Mouse (Mus musculus): ENCODE measurements around the gene Zbtb45.

The Zbtb45 gene

DNA sequence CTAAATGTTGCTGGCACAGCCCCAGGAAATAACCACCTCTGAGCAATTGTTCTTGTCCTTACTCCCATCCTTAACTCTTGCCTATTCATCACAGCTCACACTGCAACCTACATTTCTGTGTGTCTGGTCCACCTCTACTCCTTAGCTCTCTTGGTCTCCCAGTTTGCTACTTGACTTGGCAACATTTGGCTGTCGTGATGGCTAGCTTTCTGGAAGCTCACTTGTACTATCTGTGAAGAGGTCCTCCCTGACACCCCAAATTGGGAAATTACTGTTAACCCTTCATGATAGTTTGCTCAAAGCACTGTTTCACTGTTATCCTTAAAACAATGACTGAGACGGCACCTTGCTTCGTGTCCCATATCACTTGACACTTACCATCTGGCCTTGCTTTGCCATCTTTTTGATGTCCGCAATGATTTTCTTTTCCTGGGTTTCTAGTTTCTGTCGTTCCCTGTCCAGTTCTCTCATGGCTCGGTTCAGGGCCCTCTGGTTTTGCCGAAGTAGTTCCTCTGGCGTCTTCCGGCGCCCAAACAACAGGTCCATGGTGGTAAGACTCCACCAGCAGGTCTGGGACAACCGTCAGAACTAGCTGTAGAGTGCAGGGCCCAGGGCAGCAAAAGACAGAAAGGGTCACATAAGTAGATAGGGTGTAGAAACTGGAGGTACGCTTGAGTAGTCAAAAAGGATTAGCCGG lies 23.8 kb upstream of the Zbtb45 start:
- DNase-seq, result no peak

GRCm38 (mm10) chr7:13032541-13032940 lies 22.7 kb upstream of the Zbtb45 start:
- no peak for DNase-seq

- DNase-seq, result no peak
Measured at GRCm38 (mm10) chr7:13031983-13032382, 22.1 kb upstream of the Zbtb45 start.

GRCm38 (mm10) chr7:13031069-13031468 lies 21.2 kb upstream of the Zbtb45 start:
- DNase-seq, result peak; percentile 38

DNA sequence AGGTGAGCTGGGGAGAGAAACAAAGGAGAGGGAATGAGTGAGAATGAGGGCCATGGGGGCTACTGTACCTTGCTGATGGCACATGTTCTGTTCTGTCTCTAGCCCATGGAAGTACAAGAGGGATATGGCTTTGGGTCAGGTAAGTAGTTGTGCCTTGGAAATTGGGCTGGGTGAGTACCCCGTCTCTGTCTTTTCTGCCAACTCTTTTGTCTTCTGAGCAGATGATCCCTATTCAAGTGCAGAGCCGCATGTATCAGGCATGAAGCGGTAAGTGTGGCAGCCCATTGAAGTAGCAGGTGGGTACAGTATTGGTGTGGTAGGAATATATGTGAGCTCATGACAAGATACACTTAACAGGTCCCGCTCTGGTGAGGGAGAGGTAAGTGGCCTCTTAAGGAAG lies 19.2 kb upstream of the Zbtb45 start:
- no peak for DNase-seq

- DNase-seq, result no peak
Measured at GRCm38 (mm10) chr7:13025511-13026112, 15.8 kb upstream of the Zbtb45 start.

- DNase-seq, result peak; percentile 85
Measured at GRCm38 (mm10) chr7:13024805-13025204, 15.0 kb upstream of the Zbtb45 start.

GRCm38 (mm10) chr7:13023928-13024731 lies 14.3 kb upstream of the Zbtb45 start:
- DNase-seq, result peak; percentile 96

DNA sequence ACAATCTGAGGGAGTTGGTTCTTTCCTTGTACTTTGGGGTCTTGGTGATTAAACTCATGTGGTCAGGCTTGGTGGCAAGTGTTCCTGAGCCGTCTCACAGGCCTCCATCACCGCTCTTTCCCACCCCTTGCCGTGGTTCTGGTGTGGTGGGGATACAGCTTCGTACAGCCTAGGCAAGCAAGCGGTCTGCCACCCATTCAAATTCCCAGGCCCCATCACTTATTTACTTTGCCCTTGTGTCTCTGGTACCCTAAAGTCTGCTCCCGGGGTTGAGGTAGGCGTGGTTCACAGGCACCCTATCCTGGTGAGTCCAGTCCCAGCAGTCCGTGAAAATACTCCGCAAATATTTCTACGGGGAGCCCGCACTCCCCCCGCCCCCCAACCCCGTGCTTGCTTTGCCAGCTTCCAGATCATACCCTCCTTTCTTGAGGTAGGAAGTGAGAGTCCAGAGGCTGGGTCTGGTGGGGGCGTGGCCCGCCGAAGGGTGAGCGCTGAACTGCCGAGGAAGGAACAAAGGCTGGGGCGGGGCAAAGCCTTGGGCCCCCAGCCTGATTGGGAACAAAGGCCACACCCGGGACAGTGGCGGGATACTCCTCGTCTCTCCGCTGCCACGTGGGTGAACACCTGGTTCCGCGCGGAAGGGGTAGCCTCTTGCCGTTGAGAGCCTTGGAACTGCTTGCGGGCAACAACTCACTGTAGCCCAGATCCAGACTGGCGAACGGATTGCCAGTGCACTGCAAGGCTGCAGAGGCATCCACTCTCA lies 13.1 kb upstream of the Zbtb45 start:
- peak; percentile 87 for DNase-seq

DNA sequence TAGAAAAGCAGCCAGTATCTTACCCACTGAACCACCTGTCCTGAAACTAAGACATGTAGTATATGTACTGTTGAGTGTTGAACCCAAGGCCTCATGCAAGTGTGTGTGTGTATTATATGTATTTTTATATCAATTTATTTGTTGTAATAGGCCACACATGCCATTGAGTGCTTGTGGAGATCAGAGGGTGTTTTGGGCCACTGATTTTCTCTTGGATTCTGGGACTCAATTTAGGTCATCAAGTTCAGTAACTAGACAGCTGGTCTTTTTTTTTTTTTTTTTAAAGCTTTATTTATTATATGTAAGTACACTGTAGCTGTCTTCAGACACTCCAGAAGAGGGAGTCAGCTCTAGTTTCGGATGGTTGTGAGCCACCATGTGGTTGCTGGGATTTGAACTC lies 5.4 kb upstream of the Zbtb45 start:
- DNase-seq, result no peak

DNA sequence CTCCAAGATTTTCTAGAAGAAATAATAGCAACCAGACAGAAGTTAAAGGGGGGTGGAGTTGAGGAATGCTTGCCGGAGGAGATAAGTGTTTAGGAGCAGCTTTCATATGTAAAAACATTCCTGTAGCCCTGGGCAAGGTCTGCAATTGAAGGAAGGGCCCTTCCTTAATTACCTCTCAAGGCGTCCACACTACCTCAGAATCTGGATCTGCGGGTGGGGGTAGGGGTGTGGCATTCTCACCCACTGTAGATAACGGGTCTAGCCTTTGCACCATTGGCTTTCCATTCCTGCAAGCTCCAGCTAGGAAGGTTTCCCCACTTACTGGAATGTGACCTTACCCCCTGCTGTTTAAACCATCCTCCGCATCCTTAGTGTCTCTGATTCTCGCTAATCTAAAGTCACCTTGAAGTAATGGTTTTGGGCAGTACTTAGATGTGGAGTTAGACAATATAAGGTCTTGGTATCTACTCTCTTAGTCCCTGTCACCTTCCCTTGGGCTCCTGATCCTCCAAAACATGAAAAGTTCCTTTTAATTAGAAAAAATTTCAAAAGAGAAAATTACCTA lies 4.5 kb upstream of the Zbtb45 start:
- no peak for DNase-seq

GRCm38 (mm10) chr7:13013671-13014070 lies 3.8 kb upstream of the Zbtb45 start:
- no peak for DNase-seq

DNA sequence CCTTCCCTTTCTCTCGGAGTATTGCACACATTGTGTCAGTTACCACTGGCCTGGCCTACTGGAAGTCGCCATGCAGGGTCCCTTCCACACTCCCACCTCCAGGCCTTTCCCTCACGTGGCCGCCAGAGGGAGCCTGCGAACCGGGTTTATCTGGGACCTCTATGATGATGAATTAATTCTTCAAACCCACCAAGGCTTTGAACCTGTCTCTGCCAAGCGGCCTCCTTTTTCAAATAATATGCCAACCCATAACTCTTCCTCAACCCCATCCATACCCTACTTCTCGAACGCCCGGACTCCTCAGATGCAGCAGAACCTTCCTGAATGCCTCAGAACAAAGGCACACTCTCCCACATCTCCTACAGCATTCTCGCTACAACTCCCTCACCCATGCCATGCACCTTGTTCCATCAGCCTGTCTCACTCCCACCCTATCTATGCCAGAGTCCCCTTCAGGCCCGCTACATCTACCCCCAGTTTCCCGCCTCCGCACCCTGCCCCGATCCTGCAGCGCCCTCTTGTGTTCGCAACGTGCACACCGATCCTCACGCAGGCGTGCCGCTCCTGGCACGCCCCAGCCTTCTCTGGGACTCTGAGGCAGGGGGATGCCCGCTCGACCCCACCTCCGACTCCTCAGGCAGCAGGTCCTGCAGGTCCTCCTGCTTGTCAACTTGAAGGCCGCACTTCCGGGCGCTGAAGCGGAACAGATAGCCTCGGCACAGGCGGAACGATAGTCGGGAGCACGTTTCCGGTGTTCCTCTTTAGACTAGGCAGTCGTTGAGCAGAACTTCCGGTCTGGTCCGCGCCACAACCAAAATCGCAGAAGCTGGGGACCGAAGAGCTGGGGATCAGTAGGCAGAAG lies 460 bp downstream of the Zbtb45 start:
- peak; percentile 95 for DNase-seq

- no peak for DNase-seq
Measured at GRCm38 (mm10) chr7:13007341-13008092, 2.3 kb downstream of the Zbtb45 start.

- peak; percentile 42 for DNase-seq
Measured at GRCm38 (mm10) chr7:13006531-13006930, 3.3 kb downstream of the Zbtb45 start.

- no peak for DNase-seq
Measured at GRCm38 (mm10) chr7:13006011-13006410, 3.8 kb downstream of the Zbtb45 start.

DNA sequence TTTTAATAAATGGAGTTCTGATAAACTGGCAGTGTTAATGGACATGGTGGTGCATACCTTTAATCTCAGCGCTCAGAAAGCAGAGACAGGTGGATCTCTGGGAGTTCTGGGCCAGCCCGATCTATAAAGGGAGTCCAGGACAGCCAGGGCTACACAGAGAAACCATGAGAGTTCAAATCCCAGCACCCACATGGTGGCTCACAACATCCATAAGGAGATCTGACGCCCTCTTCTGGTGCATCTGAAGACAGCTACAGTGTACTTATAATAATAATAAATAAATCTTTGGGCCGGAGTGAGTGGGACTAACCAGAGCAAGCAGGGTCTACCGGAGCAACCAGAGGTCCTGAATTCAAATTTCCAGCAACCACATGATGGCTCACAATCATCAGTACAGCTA lies 6.5 kb downstream of the Zbtb45 start:
- DNase-seq, result no peak

- no peak for DNase-seq
Measured at GRCm38 (mm10) chr7:13001584-13001983, 8.2 kb downstream of the Zbtb45 start.

- no peak for DNase-seq
Measured at GRCm38 (mm10) chr7:12998851-12999250, 11.0 kb downstream of the Zbtb45 start, which contains the start of gene Trim28. TSS of gene Trim28 (plus strand) at chr7:12999114.

DNA sequence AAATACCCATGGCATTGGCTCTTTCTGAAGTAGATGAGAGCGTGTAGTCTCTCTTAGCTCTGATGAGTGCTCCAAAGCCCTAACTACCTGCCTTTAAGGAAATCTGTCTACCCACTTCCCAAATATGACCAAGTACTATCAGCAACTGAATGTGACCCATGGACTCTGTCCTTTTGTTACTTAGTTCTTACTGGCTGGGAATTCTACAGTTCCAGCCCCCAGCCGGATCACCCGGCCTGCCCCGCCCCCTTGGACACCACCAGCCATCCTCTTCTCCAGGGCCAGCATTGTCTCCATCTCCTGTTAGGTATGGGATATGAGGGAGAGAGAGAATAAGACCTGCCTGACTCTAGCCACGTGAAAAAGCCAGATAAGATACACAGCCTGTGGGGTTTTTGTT lies 11.8 kb downstream of the Zbtb45 start, which contains the start of gene Slc27a5:
Slc27a5 (minus strand) TSS at position 140 of the 400 bp plus-strand sequence.
- DNase-seq, result no peak

GRCm38 (mm10) chr7:12997230-12997629 lies 12.6 kb downstream of the Zbtb45 start:
- DNase-seq, result no peak
